Mouse (Mus musculus) kidney, postnatal 0 days (tissue): ENCODE results near the gene Mcrip2. TPM values are rescaled to one million over a fixed set of nuclear protein-coding genes. Genes with fewer than 3 reads are reported as not detected.

Experiments
- ATAC-seq: fragments of 200-750 bp; cut with Nextera tagmentation; replicated peaks from 2 replicates; pipeline ENCODE4 v1.8.0; 2017; ENCODE audit warnings: low read depth, moderate number of reproducible peaks, moderate TSS enrichment, moderate library complexity; ENCODE audit not compliant: low FRiP score
- DNase-seq: peaks from one replicate; pipeline ENCODE4 v3.0.0-alpha.2; 2016; ENCODE audit warnings: low spot score
- H3K27ac ChIP-seq: fragments of 300-500 bp; sonication (generic); 2 replicates; pipeline ENCODE4 v1.5.1; 2014; ENCODE audit warnings: mild to moderate bottlenecking
- H3K27me3 ChIP-seq: fragments of 300-500 bp; sonication (generic); 2 replicates; pipeline ENCODE4 v1.6.1; 2014; ENCODE audit warnings: low read length, mixed read lengths; ENCODE audit not compliant: insufficient read depth
- H3K36me3 ChIP-seq: fragments of 300-500 bp; sonication (generic); 2 replicates; pipeline ENCODE4 v1.6.1; 2014; ENCODE audit warnings: low read length, mixed read lengths; ENCODE audit not compliant: insufficient read depth
- H3K4me1 ChIP-seq: fragments of 300-500 bp; sonication (generic); replicated peaks from 2 replicates; pipeline ENCODE4 v1.6.1; 2014; ENCODE audit warnings: antibody characterized with exemption, low read length, mixed read lengths; ENCODE audit not compliant: insufficient read depth
- H3K4me2 ChIP-seq: fragments of 300-500 bp; sonication (generic); 2 replicates; pipeline ENCODE4 v1.6.1; 2014; ENCODE audit warnings: mild to moderate bottlenecking, low read length, moderate library complexity, mixed read lengths
- H3K4me3 ChIP-seq: fragments of 300-500 bp; sonication (generic); replicated peaks from 2 replicates; pipeline ENCODE4 v1.5.1; 2014; ENCODE audit warnings: low read depth, low read length
- H3K9ac ChIP-seq: fragments of 300-500 bp; sonication (generic); 2 replicates; pipeline ENCODE4 v1.6.1; 2014; ENCODE audit warnings: low read depth, low read length
- H3K9me3 ChIP-seq: fragments of 300-500 bp; sonication (generic); replicated peaks from 2 replicates; pipeline ENCODE4 v1.6.1; 2016; ENCODE audit warnings: low read length, inconsistent platforms, mixed read lengths
- CTCF ChIP-seq: IDR thresholded peaks from 2 replicates; pipeline ENCODE4 v1.5.1; 2016; ENCODE audit warnings: antibody characterized with exemption, low read depth, mild to moderate bottlenecking, moderate library complexity
- WGBS: fragments of 180-500 bp; shearing (Covaris S2); extraction: QIAGEN DNeasy Blood & Tissue Kit; methylation state at CpG from one replicate; pipeline ENCODE4 v1.1.7; 2014; 5-methylcytosine and 5-hydroxymethylcytosine counted together
- microRNA-seq: library from miRNA; unstranded; fragments of <30 nt; microRNA quantifications from one replicate; pipeline ENCODE4, GENCODE M21; 2016
- polyA plus RNA-seq: library from polyadenylated mRNA; unstranded; fragments of >200 nt; fragmentation: Nextera tagmentation; extraction: Ambion mirVana; gene quantifications from 2 replicates; pipeline ENCODE4 v1.2.1, GENCODE M21; 2015

Mcrip2 gene
- polyA plus RNA-seq, 1 experiment from 2014 or later: 138 TPM

- H3K27me3 ChIP-seq: peaks cover 15% of the 10 kb centered on the region
- 87% methylated on average over 11 of the region's 11 CpGs for WGBS
- no peak for TF ChIP-seq CTCF
These were observed 50.9 kb downstream of the Mcrip2 start for GRCm38 (mm10) chr17:25817662-25818061.

More at GRCm38 (mm10) chr17:25817662-25818061, 50.9 kb downstream of the Mcrip2 start:
- no peak for ATAC-seq
- no peak overlapping the region for H3K4me2 ChIP-seq
- DNase-seq: no peak
- H3K4me1 ChIP-seq: no peaks in the 10 kb centered on the region; the same call in 1 of the 2 replicates
- no peak overlapping the region for H3K27ac ChIP-seq
- H3K4me3 ChIP-seq: no peak overlapping the region
- H3K9ac ChIP-seq: no peak overlapping the region
- H3K36me3 ChIP-seq: no peaks in the 10 kb centered on the region
- no peaks in the 10 kb centered on the region for H3K9me3 ChIP-seq

Small RNA genes within 50 kb of the gene (microRNA-seq; reads per million reads assigned to microRNA genes)
- gene Mir3082: 0.60 reads per million

Other genes with a start within 250 kb of the Mcrip2 start
- 0.70 TPM in 2 replicates for gene Gng13, start 151.6 kb downstream of the Mcrip2 start, polyA plus RNA-seq
- 10.3 and 13.8 TPM in 2 replicates for gene Chtf18, start 141.3 kb downstream of the Mcrip2 start, polyA plus RNA-seq
- gene Rpusd1, start 141.1 kb downstream of the Mcrip2 start, polyA plus RNA-seq: 14.9 and 16.5 TPM in 2 replicates
- not detected in 2 replicates for gene Mslnl, start 132.7 kb downstream of the Mcrip2 start, polyA plus RNA-seq
- gene Msln, start 114.4 kb downstream of the Mcrip2 start, polyA plus RNA-seq: 6.6 and 9.6 TPM in 2 replicates
- gene Narfl, start 95.0 kb downstream of the Mcrip2 start, polyA plus RNA-seq: 34.5 and 35.3 TPM in 2 replicates
- 79.9 and 80.0 TPM in 2 replicates for gene Haghl, start 83.1 kb downstream of the Mcrip2 start, polyA plus RNA-seq
- gene Ccdc78, start 82.2 kb downstream of the Mcrip2 start, polyA plus RNA-seq: 0.13 and 0.17 TPM in 2 replicates
- 112 and 117 TPM in 2 replicates for gene Fam173a, start 75.9 kb downstream of the Mcrip2 start, polyA plus RNA-seq
- 0.82 TPM in 1 of 2 replicates, not detected in the other for gene AC134908.4, start 73.1 kb downstream of the Mcrip2 start, polyA plus RNA-seq
- 45.4 and 50.9 TPM in 2 replicates for gene Metrn, start 71.6 kb downstream of the Mcrip2 start, polyA plus RNA-seq
- 0.34 and 0.56 TPM in 2 replicates for gene Fbxl16, start 59.7 kb downstream of the Mcrip2 start, polyA plus RNA-seq
- 21.0 and 22.1 TPM in 2 replicates for gene Wdr24, start 45.1 kb downstream of the Mcrip2 start, polyA plus RNA-seq
- gene Jmjd8, start 39.9 kb downstream of the Mcrip2 start, polyA plus RNA-seq: 53.1 and 54.5 TPM in 2 replicates
- 267 and 287 TPM in 2 replicates for gene Stub1, start 35.4 kb downstream of the Mcrip2 start, polyA plus RNA-seq
- 3.7 and 3.9 TPM in 2 replicates for gene Rhbdl1, start 31.5 kb downstream of the Mcrip2 start, polyA plus RNA-seq
- 2.7 and 2.8 TPM in 2 replicates for gene Gm20683, start 27.0 kb downstream of the Mcrip2 start, polyA plus RNA-seq
- 21.1 and 22.4 TPM in 2 replicates for gene Rhot2, start 23.9 kb downstream of the Mcrip2 start, polyA plus RNA-seq
- 10.6 and 10.7 TPM in 2 replicates for gene Wdr90, start 7.3 kb downstream of the Mcrip2 start, polyA plus RNA-seq
- 106 and 119 TPM in 2 replicates for gene Mettl26, start 6.3 kb upstream of the Mcrip2 start, polyA plus RNA-seq
- gene Wfikkn1, start 12.1 kb upstream of the Mcrip2 start, polyA plus RNA-seq: 0.38 and 0.51 TPM in 2 replicates
- gene Rab40c, start 51.0 kb upstream of the Mcrip2 start, polyA plus RNA-seq: 20.4 and 22.1 TPM in 2 replicates
- gene Pigq, start 76.2 kb upstream of the Mcrip2 start, polyA plus RNA-seq: 69.5 and 70.2 TPM in 2 replicates
- 1.1 and 2.5 TPM in 2 replicates for gene Nhlrc4, start 76.2 kb upstream of the Mcrip2 start, polyA plus RNA-seq
- gene A930017K11Rik, start 83.8 kb upstream of the Mcrip2 start, polyA plus RNA-seq: 6.8 and 7.2 TPM in 2 replicates
- gene Capn15, start 117.0 kb upstream of the Mcrip2 start, polyA plus RNA-seq: 17.0 and 19.8 TPM in 2 replicates
- 35.3 and 40.2 TPM in 2 replicates for gene Rab11fip3, start 200.8 kb upstream of the Mcrip2 start, polyA plus RNA-seq
- gene Decr2, start 221.6 kb upstream of the Mcrip2 start, polyA plus RNA-seq: 44.8 and 47.3 TPM in 2 replicates
- gene Nme4, start 226.8 kb upstream of the Mcrip2 start, polyA plus RNA-seq: 56.1 and 57.6 TPM in 2 replicates
- 13.0 and 14.0 TPM in 2 replicates for gene Tmem8, start 244.5 kb upstream of the Mcrip2 start, polyA plus RNA-seq